Mouse (Mus musculus) CD8-positive naive resting alpha-beta T cell, adult 2 months (primary cell): ENCODE measurements around the gene Rgs3.

Experiments used
- DNase-seq, 2 experiments: peaks; one replicate each; pipeline ENCODE4 v3.0.0; 2022; ENCODE audit warnings: low read depth in 2 of 2, low spot score in 2 of 2

Rgs3 gene

GRCm38 (mm10) chr4:62685268-62685667, 125.6 kb downstream of the Rgs3 start:
- peak; percentile 50 to 57 for DNase-seq

GRCm38 (mm10) chr4:62686769-62687168, 127.1 kb downstream of the Rgs3 start:
- DNase-seq, result no peak

GRCm38 (mm10) chr4:62688142-62688541, 128.5 kb downstream of the Rgs3 start:
- DNase-seq, result no peak

- DNase-seq, result no peak
These were observed 131.3 kb downstream of the Rgs3 start for GRCm38 (mm10) chr4:62690997-62691396.

- no peak for DNase-seq
These were observed 132.0 kb downstream of the Rgs3 start for GRCm38 (mm10) chr4:62691625-62692024.

DNA sequence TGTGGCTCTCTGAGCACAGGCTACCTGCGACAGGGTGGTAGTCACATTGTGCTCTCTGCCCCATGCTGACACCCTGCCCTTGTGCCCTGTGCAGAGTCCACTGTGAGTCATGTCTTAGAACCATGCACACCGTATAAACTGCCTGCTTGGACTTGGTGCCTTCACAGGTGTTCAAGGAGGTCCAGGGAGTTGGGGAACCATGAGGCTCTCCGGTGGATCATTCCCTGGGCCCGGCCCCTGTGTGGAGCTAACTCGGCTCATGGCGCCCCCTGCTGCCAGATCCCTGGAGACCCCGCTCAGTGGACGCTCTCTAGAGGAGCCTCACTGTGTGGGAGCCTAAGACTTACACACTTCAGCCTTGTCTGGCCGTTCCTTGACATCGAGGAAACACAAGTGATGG, 134.2 kb downstream of the Rgs3 start:
- DNase-seq, result peak; percentile 23 to 40

DNA sequence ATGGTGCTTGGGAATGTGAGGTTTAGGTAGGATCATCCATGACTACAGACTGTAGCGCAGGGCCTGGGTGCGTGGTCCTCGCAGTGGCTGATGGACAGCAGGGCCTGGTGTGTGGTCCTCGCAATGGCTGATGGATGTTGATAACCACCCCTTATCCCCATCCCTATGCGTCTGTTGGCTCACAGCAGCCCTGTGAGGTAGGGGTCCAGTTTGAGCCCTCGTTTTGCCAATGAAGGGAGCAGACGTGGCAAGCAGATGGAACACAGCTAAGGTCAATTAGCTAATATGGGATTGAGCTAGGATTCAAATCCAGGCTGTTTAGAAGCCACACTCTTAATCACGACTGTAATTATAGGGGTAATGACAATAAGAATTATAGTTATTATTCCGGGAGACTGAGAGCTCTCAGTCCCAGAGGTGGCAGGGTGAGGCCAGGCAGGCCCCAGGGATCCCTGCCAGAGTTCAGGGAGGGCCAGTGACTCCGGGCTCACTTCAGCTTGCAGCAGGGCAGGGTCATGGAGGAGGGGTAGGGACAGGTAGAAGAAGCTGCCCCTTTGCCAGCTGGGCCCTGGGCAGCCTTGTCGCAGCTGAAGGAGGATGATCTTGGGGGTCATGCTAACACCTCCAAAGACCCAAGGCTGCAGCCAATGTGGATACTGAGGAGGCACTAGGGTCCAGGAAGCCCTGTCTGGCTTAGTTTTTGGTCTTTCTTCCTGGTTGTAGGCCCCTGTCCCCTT, 135.2 kb downstream of the Rgs3 start:
- no peak for DNase-seq

- no peak for DNase-seq
These were observed 135.9 kb downstream of the Rgs3 start for GRCm38 (mm10) chr4:62695523-62695922.

- DNase-seq, result peak; percentile 45 to 65
These were observed 136.3 kb downstream of the Rgs3 start for GRCm38 (mm10) chr4:62695946-62696345.

DNA sequence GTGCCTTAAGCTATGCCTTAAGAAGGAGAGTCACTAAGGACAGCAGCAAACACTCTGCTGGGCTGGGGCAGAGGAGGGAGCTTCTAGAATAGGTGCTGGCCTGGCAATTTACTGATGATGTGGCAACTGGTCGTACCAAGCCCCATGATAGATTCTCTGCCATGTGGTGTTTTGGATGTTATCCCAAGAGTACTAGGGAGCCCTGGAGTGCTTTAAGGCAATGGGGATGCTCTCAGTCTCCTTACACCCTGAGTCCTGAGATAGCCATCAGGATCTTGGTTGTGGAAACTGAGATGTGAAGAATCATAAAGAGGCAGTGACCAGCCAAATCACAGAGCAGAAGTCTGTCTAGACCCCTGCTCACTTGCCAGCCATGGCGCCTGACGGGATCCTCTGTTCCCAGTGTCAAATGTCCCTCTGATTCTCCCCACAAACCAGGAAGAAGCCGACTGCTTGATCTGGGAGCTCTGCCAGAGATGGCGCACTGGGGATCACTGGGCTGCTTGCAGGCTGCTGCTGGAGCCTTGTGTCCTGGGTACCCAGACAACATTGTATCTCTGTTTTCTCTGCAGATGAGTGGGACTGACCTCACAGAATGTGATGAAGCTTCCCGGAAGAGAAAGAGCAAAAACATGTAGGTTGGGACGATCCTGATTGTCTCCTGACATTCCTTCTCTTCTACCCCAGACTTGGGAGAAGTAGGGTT, 137.2 kb downstream of the Rgs3 start:
- DNase-seq, result no peak

- peak; percentile 35 to 54 for DNase-seq
These were observed 137.8 kb downstream of the Rgs3 start for GRCm38 (mm10) chr4:62697469-62697868.

- DNase-seq, result no peak
These were observed 138.9 kb downstream of the Rgs3 start for GRCm38 (mm10) chr4:62698521-62698920.

DNA sequence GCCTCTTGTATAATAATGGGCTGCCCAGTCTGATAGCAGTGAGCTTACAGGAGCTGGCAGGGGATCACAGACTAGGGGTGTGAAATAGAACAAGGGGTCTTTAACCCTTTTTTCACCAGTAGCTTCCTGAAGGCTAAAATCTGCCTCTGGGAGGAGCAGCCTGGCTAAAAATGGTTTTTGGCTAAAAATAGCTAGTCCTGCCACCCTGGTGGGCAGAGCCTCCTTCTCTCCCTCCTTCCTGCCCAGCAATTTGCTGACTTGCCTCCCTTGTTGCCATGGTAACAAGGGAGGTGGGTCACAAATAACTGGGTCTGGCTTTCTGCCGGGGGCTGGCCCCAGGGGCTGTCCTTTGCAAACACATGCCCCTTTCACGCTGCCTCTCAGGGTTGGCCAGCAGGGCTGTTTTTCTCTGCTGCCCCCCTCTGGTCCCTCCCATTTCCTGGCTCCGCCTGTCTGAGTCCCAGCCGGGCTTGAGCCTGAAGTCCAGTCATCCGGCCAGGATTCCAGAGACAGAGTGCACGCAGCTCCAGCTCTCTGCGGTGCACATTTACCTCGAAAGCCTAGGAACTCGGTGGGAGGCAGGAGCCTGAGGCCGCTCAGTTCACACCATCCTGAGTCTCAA, 139.7 kb downstream of the Rgs3 start:
- no peak for DNase-seq

- DNase-seq, result no peak
These were observed 140.8 kb downstream of the Rgs3 start for GRCm38 (mm10) chr4:62700426-62700825.

DNA sequence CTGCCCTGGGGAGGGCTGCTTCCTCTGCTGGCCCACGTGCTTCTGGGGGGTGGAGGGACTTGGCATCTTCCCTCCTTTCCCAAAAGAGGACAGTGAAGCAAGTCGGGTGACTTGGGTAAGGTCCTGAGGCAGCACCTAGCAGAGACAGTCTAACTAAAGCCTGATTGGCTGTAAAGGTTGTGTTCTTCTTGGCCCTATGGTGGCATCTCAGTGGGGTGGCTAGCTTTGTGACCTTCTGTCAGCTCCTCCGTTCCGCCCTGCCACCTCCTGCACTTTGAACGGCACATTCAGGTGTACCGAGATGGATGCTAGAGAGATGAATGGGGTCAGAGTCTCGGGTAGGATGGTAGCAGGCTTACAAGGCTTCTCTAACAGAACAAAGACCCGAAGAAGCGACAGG, 143.5 kb downstream of the Rgs3 start:
- no peak for DNase-seq

- DNase-seq, result no peak
These were observed 144.6 kb downstream of the Rgs3 start for GRCm38 (mm10) chr4:62704204-62704603.

DNA sequence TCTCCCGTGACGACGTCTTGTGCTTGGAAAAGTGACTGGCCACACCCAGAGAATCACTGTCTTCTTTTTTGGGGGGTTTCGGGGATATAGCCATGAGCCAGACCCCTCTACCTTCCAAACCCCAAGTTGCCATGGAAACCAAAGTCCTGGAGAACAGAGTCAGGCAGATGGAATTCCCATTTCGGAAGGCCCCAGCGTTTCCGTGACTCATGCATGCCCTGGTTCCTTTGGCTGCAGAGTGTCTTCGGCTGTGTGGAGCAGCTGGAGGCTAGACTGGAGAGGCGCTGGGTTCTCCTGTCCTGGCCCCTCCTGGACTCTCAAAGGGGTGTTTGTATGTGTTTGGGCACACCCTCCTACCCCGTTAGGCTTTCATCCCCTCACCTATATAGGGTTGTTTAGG, 145.4 kb downstream of the Rgs3 start:
- DNase-seq, result no peak

DNA sequence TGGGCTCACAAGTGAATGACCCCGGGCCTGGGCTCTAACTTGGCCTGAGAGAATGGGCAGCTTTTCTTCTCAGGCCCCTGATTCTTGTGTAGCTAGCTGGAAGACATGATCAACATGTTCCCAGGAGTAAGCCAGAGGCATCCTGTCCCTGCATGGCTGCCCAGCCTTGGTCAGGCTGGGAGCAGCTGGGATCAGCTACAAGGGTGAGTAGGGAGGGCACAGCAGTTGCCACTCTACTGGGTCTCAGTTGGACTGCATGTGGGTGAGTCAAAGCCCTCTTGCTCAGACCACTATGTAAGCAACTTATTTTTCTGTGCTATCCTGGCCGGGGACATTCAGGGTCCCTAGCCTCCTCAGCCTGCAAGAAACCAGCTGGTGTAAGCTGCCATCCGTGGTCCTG, 146.1 kb downstream of the Rgs3 start:
- DNase-seq, result no peak

DNA sequence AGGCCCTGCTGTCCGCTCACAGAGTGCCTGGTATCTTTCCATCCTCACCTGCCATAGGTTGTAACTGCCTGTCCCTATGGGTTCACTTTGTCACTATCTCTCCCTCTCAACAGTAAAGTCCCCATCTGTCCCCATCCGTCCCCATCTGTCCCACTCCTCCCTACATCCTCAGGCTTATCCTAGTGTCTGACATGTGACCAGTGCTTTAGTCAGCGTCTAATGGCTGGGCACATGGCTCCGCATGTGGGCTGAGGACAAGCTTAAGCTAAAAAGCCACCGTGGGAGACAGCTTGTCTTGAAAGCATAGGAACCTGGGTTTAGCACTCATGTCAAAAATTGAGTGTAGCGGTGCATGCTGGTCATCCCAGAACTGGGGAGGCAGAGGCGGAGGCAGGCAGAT, 148.4 kb downstream of the Rgs3 start:
- DNase-seq, result no peak

DNA sequence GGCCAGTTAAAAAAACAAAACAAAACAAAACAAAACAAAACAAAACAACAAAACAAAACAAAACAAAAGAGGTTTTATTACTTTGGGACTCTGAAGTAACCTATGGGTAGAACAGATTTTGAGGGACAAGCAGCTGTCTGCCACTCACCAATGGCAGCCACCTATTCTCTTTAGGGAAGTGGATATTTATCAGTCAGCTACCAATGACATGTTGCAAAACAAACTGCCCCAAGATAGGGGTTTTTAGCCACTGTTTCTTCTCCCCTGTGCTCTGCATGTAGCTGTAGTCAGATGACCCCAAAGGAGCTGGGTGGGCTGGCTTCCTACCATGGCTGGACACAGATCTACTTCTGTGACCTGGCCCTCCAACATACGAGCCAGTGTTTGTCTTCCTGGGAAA, 149.3 kb downstream of the Rgs3 start:
- no peak for DNase-seq

DNA sequence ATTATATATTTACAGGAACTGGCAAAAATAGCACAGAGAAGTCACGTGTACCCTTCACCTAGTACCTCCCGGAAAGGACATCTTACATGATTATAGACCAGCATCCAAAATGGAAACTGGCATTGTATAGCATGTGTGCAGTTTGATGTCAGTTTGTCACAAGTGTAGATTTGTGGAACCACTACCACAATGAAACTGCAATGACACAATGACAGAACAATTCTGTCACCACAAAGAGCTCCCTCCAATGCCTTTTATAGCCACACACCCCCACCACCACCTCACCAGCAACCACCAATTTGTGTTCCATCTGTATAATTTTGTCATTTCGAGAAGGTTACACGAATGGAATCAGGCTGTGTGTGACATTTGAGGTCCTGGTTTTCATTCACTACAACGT, 149.8 kb downstream of the Rgs3 start:
- no peak for DNase-seq

DNA sequence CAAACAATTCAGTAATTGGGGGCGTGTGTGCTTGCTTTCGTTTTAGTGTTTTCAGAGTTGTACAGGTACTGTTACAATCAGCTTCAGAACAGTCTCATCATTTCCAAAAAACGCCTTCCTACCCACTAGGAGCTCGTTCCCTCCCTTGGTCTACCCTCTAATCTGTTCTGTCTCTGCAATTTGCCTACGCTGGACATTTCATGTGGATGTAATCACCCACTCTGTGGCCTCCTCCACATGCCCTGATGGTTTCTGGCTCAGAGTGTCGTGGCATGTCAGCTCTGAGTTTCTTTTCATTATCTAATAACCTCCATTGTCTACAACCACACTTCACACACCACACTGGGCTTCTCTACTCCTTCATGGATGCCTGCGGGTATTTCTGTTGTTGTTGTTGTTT, 151.5 kb downstream of the Rgs3 start:
- no peak for DNase-seq
